Mouse (Mus musculus) kidney, embryonic 14.5 days (tissue): ENCODE measurements at regions not wholly inside any gene's neighbourhood (a gene's known extent, or its start where the extent isn't known, plus 50 kb on each side); places are given as distances from the start of the nearest gene placed in this dataset.

Experiments
- ATAC-seq: fragments of 200-750 bp; cut with Nextera tagmentation; 2 replicates; pipeline ENCODE4 v1.8.0; 2017; ENCODE audit warnings: moderate number of reproducible peaks, mild to moderate bottlenecking, moderate TSS enrichment, moderate library complexity; ENCODE audit not compliant: low FRiP score, low TSS enrichment
- H3K27ac ChIP-seq: fragments of 300-500 bp; sonication (generic); 2 replicates; pipeline ENCODE4 v1.5.1; 2014; ENCODE audit warnings: low read depth, mild to moderate bottlenecking, low read length, moderate library complexity, mixed read lengths
- H3K27me3 ChIP-seq: fragments of 300-500 bp; sonication (generic); 2 replicates; pipeline ENCODE4 v1.6.1; 2014; ENCODE audit warnings: mild to moderate bottlenecking, low read length; ENCODE audit not compliant: control insufficient read depth, insufficient read depth
- H3K36me3 ChIP-seq: fragments of 300-500 bp; sonication (generic); 2 replicates; pipeline ENCODE4 v1.6.1; 2014; ENCODE audit warnings: low read length, mixed read lengths; ENCODE audit not compliant: control insufficient read depth, insufficient read depth
- H3K4me1 ChIP-seq: fragments of 300-500 bp; sonication (generic); 2 replicates; pipeline ENCODE4 v1.6.1; 2014; ENCODE audit warnings: low read length, mixed read lengths; ENCODE audit not compliant: control insufficient read depth, insufficient read depth
- H3K4me2 ChIP-seq: fragments of 300-500 bp; sonication (generic); replicated peaks from 2 replicates; pipeline ENCODE4 v1.6.1; 2014; ENCODE audit warnings: low read depth, mild to moderate bottlenecking, low read length
- H3K4me3 ChIP-seq: fragments of 300-500 bp; sonication (generic); 2 replicates; pipeline ENCODE4 v1.5.1; 2014; ENCODE audit warnings: mild to moderate bottlenecking, low read length
- H3K9ac ChIP-seq: fragments of 300-500 bp; sonication (generic); 2 replicates; pipeline ENCODE4 v1.6.1; 2014; ENCODE audit warnings: low read depth, mild to moderate bottlenecking, low read length, moderate library complexity
- H3K9me3 ChIP-seq: fragments of 300-500 bp; sonication (generic); 2 replicates; pipeline ENCODE4 v1.6.1; 2016; ENCODE audit warnings: low read length; ENCODE audit not compliant: control insufficient read depth
- WGBS: fragments of 180-500 bp; shearing (Covaris S2); extraction: QIAGEN DNeasy Blood & Tissue Kit; methylation state at CpG from one replicate; pipeline ENCODE4 v1.1.7; 2014; 5-methylcytosine and 5-hydroxymethylcytosine counted together

DNA sequence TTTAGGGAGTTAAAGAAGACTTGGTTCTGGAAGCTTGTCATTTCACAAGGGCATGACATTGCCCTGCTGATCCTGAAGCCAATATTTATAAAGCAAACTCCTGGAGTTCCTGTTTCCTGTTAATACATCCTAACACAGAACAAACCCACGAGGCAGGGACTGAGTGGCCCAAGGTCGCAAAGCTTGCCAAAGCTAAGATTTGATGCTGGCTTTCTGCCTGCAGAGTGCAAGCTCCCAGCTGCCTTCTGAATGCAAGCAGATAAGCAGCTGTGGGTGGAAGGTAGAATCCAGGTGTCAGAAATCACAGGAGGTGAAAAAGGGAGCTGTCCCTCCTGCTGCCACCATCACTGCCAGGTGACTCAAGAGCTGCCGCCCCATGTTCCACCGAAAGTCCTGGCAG is 99.6 kb upstream of the Kirrel3 start:
- WGBS = 64% methylated on average over 4 of the region's 4 CpGs
- H3K27me3 ChIP-seq = no peaks in the 10 kb centered on the region
- H3K27ac ChIP-seq = no peak overlapping the region
- no peak overlapping the region for H3K9ac ChIP-seq
- H3K36me3 ChIP-seq = no peaks in the 10 kb centered on the region
- no peaks in the 10 kb centered on the region for H3K9me3 ChIP-seq
- ATAC-seq = no peak
- no peaks in the 10 kb centered on the region for H3K4me1 ChIP-seq
- H3K4me3 ChIP-seq = no peak overlapping the region
- H3K4me2 ChIP-seq = no peak overlapping the region

DNA sequence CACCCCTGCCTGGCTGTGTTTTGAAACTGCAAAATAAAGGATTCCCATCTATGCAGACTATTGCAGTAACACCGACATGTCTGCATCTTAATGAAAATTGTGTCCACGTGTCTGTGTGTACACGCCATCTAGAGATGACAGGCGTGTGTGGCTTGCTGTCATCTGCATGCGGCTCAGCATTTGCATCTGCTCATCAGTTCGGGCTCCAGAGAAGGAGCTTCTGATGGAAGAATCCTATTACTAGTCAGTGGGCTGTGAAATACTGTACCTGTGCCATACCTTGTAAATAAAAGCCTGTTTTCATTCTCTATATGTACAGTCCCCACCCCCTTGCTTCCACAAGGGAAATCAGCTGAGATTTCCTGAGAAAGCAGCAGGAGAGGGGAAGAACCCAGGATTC is 92.7 kb upstream of the Kirrel3 start:
- H3K4me1 ChIP-seq = no peaks in the 10 kb centered on the region
- WGBS = 87% methylated on average over 6 of the region's 6 CpGs
- no peaks in the 10 kb centered on the region for H3K27me3 ChIP-seq
- H3K36me3 ChIP-seq = no peaks in the 10 kb centered on the region
- no peak overlapping the region for H3K9ac ChIP-seq
- H3K4me3 ChIP-seq = no peak overlapping the region
- no peak for ATAC-seq
- no peak overlapping the region for H3K27ac ChIP-seq
- H3K9me3 ChIP-seq = no peaks in the 10 kb centered on the region
- H3K4me2 ChIP-seq = no peak overlapping the region

DNA sequence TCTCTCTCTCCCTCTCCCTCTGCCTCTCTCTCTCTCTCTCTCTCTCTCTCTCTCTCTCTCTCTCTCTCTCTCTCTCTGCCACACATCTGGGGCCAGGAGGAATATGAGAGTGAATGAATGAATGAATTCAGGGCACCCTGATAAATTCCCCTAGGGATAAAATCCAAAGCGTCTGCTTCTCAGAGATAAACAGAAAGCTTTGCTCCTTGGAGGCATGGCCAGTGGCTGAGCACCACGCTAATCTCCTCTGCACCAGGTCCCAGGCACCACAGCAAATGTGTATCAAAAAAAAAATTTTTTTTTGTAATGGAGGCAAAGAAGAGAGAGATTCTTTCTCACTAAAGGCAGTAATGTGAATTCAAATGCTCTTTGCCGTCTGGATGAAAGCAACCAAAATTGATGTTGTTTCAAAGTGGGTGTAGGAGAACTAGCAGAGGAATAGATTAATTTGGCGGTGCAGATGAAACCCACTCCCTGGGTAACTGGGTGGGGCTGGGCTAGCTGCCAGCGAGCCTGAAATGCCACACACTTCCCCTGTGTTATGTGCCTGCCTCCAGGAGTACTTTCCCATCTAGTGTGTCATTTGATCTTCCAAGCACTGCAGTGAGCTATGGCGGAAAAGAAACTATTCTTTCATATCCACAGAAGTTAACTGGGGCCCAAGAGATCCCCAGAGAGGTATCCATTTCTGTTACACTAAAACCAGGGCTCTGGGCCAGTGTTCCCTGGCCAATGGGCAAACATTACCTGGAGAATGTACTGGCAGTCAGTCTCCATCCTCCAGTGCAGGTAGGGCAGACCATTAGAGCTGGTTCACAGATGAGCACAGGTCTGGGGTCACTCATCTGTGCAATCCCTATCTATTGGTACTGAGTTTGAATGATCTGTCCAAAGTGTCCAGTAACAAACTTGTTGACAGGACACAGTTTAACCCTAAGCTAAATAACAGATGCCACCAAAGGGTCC is 89.6 kb upstream of the Kirrel3 start:
- Histone ChIP-seq H3K9me3 (no peaks in the 10 kb centered on the region), H3K4me1 (no peaks in the 10 kb centered on the region), H3K27ac (no peak overlapping the region), H3K4me3 (no peak overlapping the region), H3K4me2 (no peak overlapping the region), H3K9ac (no peak overlapping the region), H3K36me3 (no peaks in the 10 kb centered on the region), H3K27me3 (no peaks in the 10 kb centered on the region)
- ATAC-seq = peak; percentile 55; the same call in 1 of the 2 replicates
- 27% methylated on average over 6 of the region's 6 CpGs for WGBS

DNA sequence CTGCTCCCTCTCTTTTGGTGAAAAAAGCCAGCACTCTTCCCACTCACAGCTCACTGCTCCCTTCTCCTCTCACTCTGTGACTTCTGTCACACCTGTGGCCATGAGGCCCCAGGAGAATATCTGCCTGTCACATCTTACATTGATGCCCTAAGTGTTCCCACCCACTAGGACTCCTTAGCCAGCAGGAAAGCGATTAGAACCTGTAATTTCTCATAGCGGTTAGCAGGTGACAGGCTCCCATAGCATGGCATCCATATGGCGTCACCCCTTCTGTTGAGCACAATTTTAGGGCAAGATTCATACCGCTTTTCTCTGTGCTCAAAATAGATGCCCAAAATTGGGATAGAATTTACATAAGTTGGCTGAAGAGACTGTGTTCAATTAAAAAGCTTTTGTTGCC is 74.0 kb upstream of the Kirrel3 start:
- H3K4me1 ChIP-seq = no peaks in the 10 kb centered on the region
- no peaks in the 10 kb centered on the region for H3K36me3 ChIP-seq
- no peaks in the 10 kb centered on the region for H3K27me3 ChIP-seq
- no peak overlapping the region for H3K27ac ChIP-seq
- no peak overlapping the region for H3K9ac ChIP-seq
- no peaks in the 10 kb centered on the region for H3K9me3 ChIP-seq
- 83% methylated on average over 4 of the region's 4 CpGs for WGBS
- no peak overlapping the region for H3K4me3 ChIP-seq
- no peak for ATAC-seq
- no peak overlapping the region for H3K4me2 ChIP-seq

DNA sequence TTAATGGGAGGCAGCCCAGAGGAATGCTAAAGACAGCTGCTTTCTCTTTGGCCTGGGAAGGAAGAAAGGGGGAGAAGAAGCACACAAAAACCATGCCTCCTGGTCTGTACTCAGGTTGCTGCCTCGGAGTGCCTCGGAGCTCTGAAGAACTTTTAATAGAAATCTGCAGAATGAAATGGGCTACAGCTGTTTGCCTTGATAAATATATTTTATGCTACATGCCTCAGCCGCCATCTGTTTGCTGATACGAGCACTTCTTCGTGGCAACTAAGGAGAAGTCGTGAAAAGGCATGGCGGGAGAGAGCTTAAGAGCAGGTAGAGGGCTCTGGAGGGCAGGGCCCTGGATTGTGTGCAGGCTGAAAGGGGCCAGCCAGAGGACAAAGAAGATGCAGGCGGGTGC is 69.5 kb upstream of the Kirrel3 start:
- Histone ChIP-seq H3K9me3 (no peaks in the 10 kb centered on the region), H3K9ac (no peak overlapping the region), H3K27me3 (no peaks in the 10 kb centered on the region), H3K27ac (no peak overlapping the region), H3K36me3 (no peaks in the 10 kb centered on the region), H3K4me3 (no peak overlapping the region), H3K4me1 (no peaks in the 10 kb centered on the region), H3K4me2 (no peak overlapping the region)
- WGBS = 83% methylated on average over 8 of the region's 8 CpGs
- ATAC-seq = no peak

DNA sequence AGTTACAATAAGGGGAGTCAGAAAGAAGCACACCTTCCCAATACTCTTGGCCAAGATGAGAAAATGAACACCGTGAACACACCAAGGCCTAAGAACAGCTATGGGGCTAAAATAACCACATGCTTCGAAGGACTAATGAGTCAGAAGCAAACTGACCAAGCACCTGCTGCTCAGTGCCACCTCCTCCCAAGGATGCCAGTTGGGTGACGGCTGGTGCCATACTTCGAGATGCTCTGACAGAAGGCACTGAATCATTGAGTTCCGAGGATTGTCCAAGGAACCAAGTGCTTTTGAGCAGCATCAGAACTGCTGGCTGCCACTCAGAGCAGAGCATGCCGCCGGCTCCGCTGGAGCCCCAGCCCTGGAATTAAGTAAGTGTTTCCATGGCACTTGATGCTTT is 67.6 kb upstream of the Kirrel3 start:
- Histone ChIP-seq H3K9me3 (no peaks in the 10 kb centered on the region), H3K4me3 (no peak overlapping the region), H3K9ac (no peak overlapping the region), H3K36me3 (no peaks in the 10 kb centered on the region), H3K27me3 (no peaks in the 10 kb centered on the region), H3K4me2 (no peak overlapping the region), H3K4me1 (no peaks in the 10 kb centered on the region), H3K27ac (no peak overlapping the region)
- WGBS = 93% methylated on average over 8 of the region's 8 CpGs
- ATAC-seq = no peak

DNA sequence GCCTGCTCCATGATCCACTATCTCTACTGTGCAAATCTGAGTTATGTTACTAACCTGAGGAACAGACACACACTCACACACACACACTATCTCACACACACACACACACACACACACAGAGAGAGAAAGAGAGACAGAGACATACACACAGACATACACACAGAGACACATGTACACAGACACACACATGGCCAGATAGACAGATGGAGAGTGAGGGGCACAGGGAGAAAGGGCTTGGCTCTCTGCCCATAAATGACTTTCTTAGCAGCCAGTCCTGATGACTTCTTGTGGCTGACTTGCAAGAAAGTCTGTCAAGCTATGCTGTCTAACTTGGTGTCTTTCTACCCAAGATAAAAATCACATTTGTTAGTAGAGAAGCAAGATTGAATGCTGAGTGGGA is 63.7 kb upstream of the Kirrel3 start:
- Histone ChIP-seq H3K9ac (no peak overlapping the region), H3K27ac (no peak overlapping the region), H3K4me2 (no peak overlapping the region), H3K4me3 (no peak overlapping the region), H3K4me1 (no peaks in the 10 kb centered on the region), H3K36me3 (no peaks in the 10 kb centered on the region), H3K27me3 (no peaks in the 10 kb centered on the region), H3K9me3 (no peaks in the 10 kb centered on the region)
- no peak for ATAC-seq

DNA sequence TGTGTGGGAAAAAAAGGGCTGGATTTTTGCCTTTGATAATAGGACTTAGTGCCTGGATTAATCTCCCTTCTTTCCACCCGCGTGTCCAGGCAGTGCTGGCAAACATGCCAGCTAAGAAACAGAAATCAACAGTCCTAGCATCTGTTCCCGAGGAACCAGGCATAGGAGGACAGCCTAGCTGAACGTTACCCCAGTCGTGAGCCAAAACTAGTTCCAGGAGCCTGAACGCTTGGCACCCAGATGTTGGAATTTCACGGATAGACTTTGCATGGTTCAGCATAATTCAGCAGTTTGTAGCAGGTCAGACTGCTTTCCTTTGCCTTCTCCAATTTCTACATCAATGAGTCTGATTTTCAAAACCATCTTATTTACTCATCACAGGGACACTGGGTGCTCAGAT is 62.6 kb upstream of the Kirrel3 start:
- Histone ChIP-seq H3K27ac (no peak overlapping the region), H3K4me2 (no peak overlapping the region), H3K4me3 (no peak overlapping the region), H3K27me3 (no peaks in the 10 kb centered on the region), H3K9me3 (no peaks in the 10 kb centered on the region), H3K4me1 (no peaks in the 10 kb centered on the region), H3K36me3 (no peaks in the 10 kb centered on the region), H3K9ac (no peak overlapping the region)
- 85% methylated on average over 7 of the region's 7 CpGs for WGBS
- no peak for ATAC-seq

DNA sequence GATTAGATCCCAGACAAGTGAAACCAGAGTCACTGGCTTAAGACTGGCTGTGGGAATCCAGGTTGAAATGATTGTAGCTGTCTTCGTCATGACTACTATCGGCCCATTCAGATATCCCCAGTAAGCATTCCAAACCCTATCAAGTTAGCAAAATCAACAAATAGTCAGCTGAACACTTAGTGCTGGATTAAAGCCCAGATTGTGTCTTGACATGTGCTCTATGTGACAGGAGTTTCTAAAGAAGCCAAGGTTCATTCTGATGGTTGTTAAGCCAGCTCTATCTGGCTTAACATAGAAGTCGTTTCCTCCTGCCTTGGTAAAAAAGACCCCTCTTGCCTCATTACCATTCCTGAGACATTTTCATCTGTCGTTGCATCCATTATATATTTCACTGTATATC is 59.1 kb upstream of the Kirrel3 start:
- Histone ChIP-seq H3K36me3 (no peaks in the 10 kb centered on the region), H3K4me3 (no peak overlapping the region), H3K4me1 (no peaks in the 10 kb centered on the region), H3K27ac (no peak overlapping the region), H3K27me3 (no peaks in the 10 kb centered on the region), H3K9ac (no peak overlapping the region), H3K9me3 (0 out of 2 replicates have a peak, but pooled peaks cover 3% of the 10 kb centered on the region), H3K4me2 (no peak overlapping the region)
- no peak for ATAC-seq
- WGBS = 71% methylated on average over 4 of the region's 4 CpGs
